Mouse (Mus musculus) midbrain, embryonic 10.5 days (tissue): ENCODE measurements around the gene Fstl4. TPM values are rescaled to one million over a fixed set of nuclear protein-coding genes. Genes with fewer than 3 reads are reported as not detected.

Experiments used
- DNase-seq: peaks from one replicate; pipeline ENCODE4 v3.0.0-alpha.2; 2017; ENCODE audit warnings: low spot score
- H3K27ac ChIP-seq: fragments of 300-500 bp; sonication (generic); replicated peaks from 2 replicates; pipeline ENCODE4 v1.5.1; 2016; ENCODE audit warnings: mild to moderate bottlenecking
- H3K27me3 ChIP-seq: fragments of 300-500 bp; sonication (generic); 2 replicates; pipeline ENCODE4 v1.6.1; 2016; ENCODE audit warnings: low read depth, mild to moderate bottlenecking; ENCODE audit not compliant: poor library complexity, severe bottlenecking
- H3K36me3 ChIP-seq: fragments of 300-500 bp; sonication (generic); 2 replicates; pipeline ENCODE4 v1.6.1; 2016; ENCODE audit warnings: mild to moderate bottlenecking, moderate library complexity
- H3K4me1 ChIP-seq: fragments of 300-500 bp; sonication (generic); 2 replicates; pipeline ENCODE4 v1.6.1; 2016
- H3K4me3 ChIP-seq: fragments of 300-500 bp; sonication (generic); 2 replicates; pipeline ENCODE4 v1.5.1; 2016; ENCODE audit warnings: mild to moderate bottlenecking, moderate library complexity
- H3K9me3 ChIP-seq: fragments of 300-500 bp; sonication (generic); replicated peaks from 2 replicates; pipeline ENCODE4 v1.6.1; 2016; ENCODE audit warnings: mild to moderate bottlenecking
- WGBS: fragments of 180-500 bp; shearing (Covaris S2); methylation state at CpG from one replicate; pipeline ENCODE4 v1.1.7; 2016; 5-methylcytosine and 5-hydroxymethylcytosine counted together
- polyA plus RNA-seq: library from polyadenylated mRNA; unstranded; fragments of >200 nt; fragmentation: Nextera tagmentation; extraction: Ambion mirVana; gene quantifications from 2 replicates; pipeline ENCODE4 v1.2.1, GENCODE M21; 2016

Gene Fstl4
- polyA plus RNA-seq, 1 experiment from 2014 or later = 0.59 TPM

- H3K27ac ChIP-seq = no peak overlapping the region
- no peaks in the 10 kb centered on the region for H3K27me3 ChIP-seq
- no peaks in the 10 kb centered on the region for H3K9me3 ChIP-seq
- DNase-seq = no peak
- H3K4me1 ChIP-seq = no peaks in the 10 kb centered on the region
- 79% methylated on average over 6 of the region's 6 CpGs for WGBS
- H3K36me3 ChIP-seq = no peaks in the 10 kb centered on the region
- H3K4me3 ChIP-seq = no peak overlapping the region
Observed at GRCm38 (mm10) chr11:53011996-53012505, 247.6 kb downstream of the Fstl4 start.

GRCm38 (mm10) chr11:53013906-53014305 is 249.5 kb downstream of the Fstl4 start:
- no peaks in the 10 kb centered on the region for H3K4me1 ChIP-seq
- no peaks in the 10 kb centered on the region for H3K36me3 ChIP-seq
- H3K4me3 ChIP-seq = no peak overlapping the region
- H3K27ac ChIP-seq = no peak overlapping the region
- WGBS = 89% methylated on average over 5 of the region's 5 CpGs
- DNase-seq = no peak
- no peaks in the 10 kb centered on the region for H3K9me3 ChIP-seq
- H3K27me3 ChIP-seq = no peaks in the 10 kb centered on the region

- 84% methylated on average over 7 of the region's 7 CpGs for whole genome bisulfite sequencing
Observed at GRCm38 (mm10) chr11:53016358-53017021, 252.1 kb downstream of the Fstl4 start.

GRCm38 (mm10) chr11:53019509-53019908 is 255.1 kb downstream of the Fstl4 start:
- H3K36me3 ChIP-seq = no peaks in the 10 kb centered on the region
- 0 out of 2 replicates have a peak, but pooled peaks cover 6% of the 10 kb centered on the region for H3K4me1 ChIP-seq
- H3K27me3 ChIP-seq = no peaks in the 10 kb centered on the region
- DNase-seq = no peak
- H3K27ac ChIP-seq = no peak overlapping the region
- no peaks in the 10 kb centered on the region for H3K9me3 ChIP-seq
- H3K4me3 ChIP-seq = no peak overlapping the region
- WGBS = 86% methylated on average over 3 of the region's 3 CpGs

More at GRCm38 (mm10) chr11:53016358-53017021, 252.1 kb downstream of the Fstl4 start:
- no peaks in the 10 kb centered on the region for H3K27me3 ChIP-seq
- DNase-seq = no peak
- no peak overlapping the region for H3K4me3 ChIP-seq
- H3K27ac ChIP-seq = no peak overlapping the region
- H3K36me3 ChIP-seq = no peaks in the 10 kb centered on the region
- no peaks in the 10 kb centered on the region for H3K9me3 ChIP-seq
- no peaks in the 10 kb centered on the region for H3K4me1 ChIP-seq

GRCm38 (mm10) chr11:53024403-53024802 is 260.0 kb downstream of the Fstl4 start:
- DNase-seq = no peak
- H3K4me1 ChIP-seq = 0 out of 2 replicates have a peak, but pooled peaks cover 6% of the 10 kb centered on the region
- H3K27ac ChIP-seq = no peak overlapping the region
- no peak overlapping the region for H3K4me3 ChIP-seq
- H3K9me3 ChIP-seq = no peaks in the 10 kb centered on the region
- no peaks in the 10 kb centered on the region for H3K36me3 ChIP-seq
- H3K27me3 ChIP-seq = no peaks in the 10 kb centered on the region
- WGBS = 71% methylated on average over 6 of the region's 6 CpGs

GRCm38 (mm10) chr11:53025686-53026085 is 261.3 kb downstream of the Fstl4 start:
- DNase-seq = no peak
- no peak overlapping the region for H3K4me3 ChIP-seq
- 0 out of 2 replicates have a peak, but pooled peaks cover 6% of the 10 kb centered on the region for H3K4me1 ChIP-seq
- H3K27me3 ChIP-seq = no peaks in the 10 kb centered on the region
- H3K36me3 ChIP-seq = no peaks in the 10 kb centered on the region
- H3K9me3 ChIP-seq = no peaks in the 10 kb centered on the region
- 96% methylated on average over 6 of the region's 6 CpGs for WGBS
- no peak overlapping the region for H3K27ac ChIP-seq

- Histone ChIP-seq H3K27ac (no peak overlapping the region), H3K4me1 (peaks cover 10% of the 10 kb centered on the region; the same call in 1 of the 2 replicates), H3K27me3 (no peaks in the 10 kb centered on the region), H3K4me3 (no peak overlapping the region), H3K9me3 (no peaks in the 10 kb centered on the region), H3K36me3 (no peaks in the 10 kb centered on the region)
- 84% methylated on average over 7 of the region's 7 CpGs for WGBS
- no peak for DNase-seq
Observed at GRCm38 (mm10) chr11:53028421-53029168, 264.2 kb downstream of the Fstl4 start.

GRCm38 (mm10) chr11:53031777-53032176 is 267.3 kb downstream of the Fstl4 start:
- no peaks in the 10 kb centered on the region for H3K27me3 ChIP-seq
- H3K36me3 ChIP-seq = no peaks in the 10 kb centered on the region
- H3K4me1 ChIP-seq = peaks cover 4% of the 10 kb centered on the region; the same call in 1 of the 2 replicates
- no peak overlapping the region for H3K4me3 ChIP-seq
- H3K9me3 ChIP-seq = no peaks in the 10 kb centered on the region
- 95% methylated on average over 4 of the region's 4 CpGs for WGBS
- DNase-seq = no peak
- no peak overlapping the region for H3K27ac ChIP-seq

- peak; percentile 82 for DNase-seq
- Histone ChIP-seq H3K27me3 (no peaks in the 10 kb centered on the region), H3K27ac (no peak overlapping the region), H3K36me3 (no peaks in the 10 kb centered on the region), H3K9me3 (no peaks in the 10 kb centered on the region), H3K4me1 (peaks cover 4% of the 10 kb centered on the region; the same call in 1 of the 2 replicates), H3K4me3 (no peak overlapping the region)
- WGBS = 31% methylated on average over 4 of the region's 4 CpGs
Observed at GRCm38 (mm10) chr11:53032336-53032735, 267.9 kb downstream of the Fstl4 start.

- no peak for DNase-seq
- no peaks in the 10 kb centered on the region for H3K9me3 ChIP-seq
- H3K27me3 ChIP-seq = no peaks in the 10 kb centered on the region
- no peak overlapping the region for H3K4me3 ChIP-seq
- WGBS = 84% methylated on average over 7 of the region's 7 CpGs
- peaks cover 4% of the 10 kb centered on the region; the same call in 1 of the 2 replicates for H3K4me1 ChIP-seq
- no peaks in the 10 kb centered on the region for H3K36me3 ChIP-seq
- no peak overlapping the region for H3K27ac ChIP-seq
Observed at GRCm38 (mm10) chr11:53035414-53035813, 271.0 kb downstream of the Fstl4 start.

GRCm38 (mm10) chr11:53046850-53047249 is 282.4 kb downstream of the Fstl4 start:
- no peaks in the 10 kb centered on the region for H3K9me3 ChIP-seq

GRCm38 (mm10) chr11:53054151-53054550 is 289.7 kb downstream of the Fstl4 start:
- 71% methylated on average over 5 of the region's 5 CpGs for WGBS
- Histone ChIP-seq H3K27ac (no peak overlapping the region), H3K4me1 (peaks cover 15% of the 10 kb centered on the region), H3K27me3 (no peaks in the 10 kb centered on the region), H3K36me3 (no peaks in the 10 kb centered on the region), H3K4me3 (no peak overlapping the region), H3K9me3 (no peaks in the 10 kb centered on the region)
- no peak for DNase-seq

More at GRCm38 (mm10) chr11:53046850-53047249, 282.4 kb downstream of the Fstl4 start:
- Histone ChIP-seq H3K27ac (peak overlapping the region; percentile 30; the same call in 1 of the 2 replicates), H3K27me3 (no peaks in the 10 kb centered on the region), H3K36me3 (no peaks in the 10 kb centered on the region), H3K4me3 (no peak overlapping the region), H3K4me1 (peaks cover 26% of the 10 kb centered on the region)
- no peak for DNase-seq
- 51% methylated on average over 6 of the region's 6 CpGs for WGBS

- Histone ChIP-seq H3K27me3 (no peaks in the 10 kb centered on the region), H3K9me3 (no peaks in the 10 kb centered on the region)
- DNase-seq = no peak
Observed at GRCm38 (mm10) chr11:53055896-53056295, 291.5 kb downstream of the Fstl4 start.

More at GRCm38 (mm10) chr11:53055896-53056295, 291.5 kb downstream of the Fstl4 start:
- Histone ChIP-seq H3K36me3 (no peaks in the 10 kb centered on the region), H3K4me3 (no peak overlapping the region), H3K4me1 (peaks cover 7% of the 10 kb centered on the region), H3K27ac (no peak overlapping the region)
- 85% methylated on average over 6 of the region's 6 CpGs for WGBS
